Mouse (Mus musculus) embryonic facial prominence, embryonic 14.5 days (tissue): ENCODE data around the gene Rps28. TPM values are rescaled to one million over a fixed set of nuclear protein-coding genes. Genes with fewer than 3 reads are reported as not detected.
A peak's percentile ranks its signal among the peaks of the same experiment; 100 is the strongest.
"Not testable (repeated sequence)": the region's sequence is repeated elsewhere in the genome, so short reads cannot be mapped to it uniquely, and the experiment has no call there.

Source experiments
- ATAC-seq: fragments of 200-750 bp; cut with Nextera tagmentation; 2 replicates; pipeline ENCODE4 v1.8.0; 2017; ENCODE audit warnings: low read depth, moderate number of reproducible peaks, moderate TSS enrichment
- DNase-seq: peaks from one replicate; pipeline ENCODE4 v3.0.0-alpha.2; 2015; ENCODE audit warnings: low spot score
- H3K27ac ChIP-seq: fragments of 300-500 bp; sonication (generic); replicated peaks from 2 replicates; pipeline ENCODE4 v1.5.1; 2014; ENCODE audit warnings: low read depth, mild to moderate bottlenecking, low read length, moderate library complexity
- H3K27me3 ChIP-seq: fragments of 300-500 bp; sonication (generic); replicated peaks from 2 replicates; pipeline ENCODE4 v1.6.1; 2014; ENCODE audit warnings: low read length; ENCODE audit not compliant: control insufficient read depth, insufficient read depth
- H3K36me3 ChIP-seq: fragments of 300-500 bp; sonication (generic); 2 replicates; pipeline ENCODE4 v1.6.1; 2014; ENCODE audit warnings: low read length, mixed read lengths; ENCODE audit not compliant: control insufficient read depth, insufficient read depth
- H3K4me1 ChIP-seq: fragments of 300-500 bp; sonication (generic); 2 replicates; pipeline ENCODE4 v1.6.1; 2014; ENCODE audit warnings: antibody characterized with exemption, low read length; ENCODE audit not compliant: control insufficient read depth, insufficient read depth
- H3K4me2 ChIP-seq: fragments of 300-500 bp; sonication (generic); 2 replicates; pipeline ENCODE4 v1.6.1; 2014; ENCODE audit warnings: low read depth, mild to moderate bottlenecking, low read length, moderate library complexity, mixed read lengths
- H3K4me3 ChIP-seq: fragments of 300-500 bp; sonication (generic); 2 replicates; pipeline ENCODE4 v1.5.1; 2014; ENCODE audit warnings: low read depth, mild to moderate bottlenecking, low read length
- H3K9ac ChIP-seq: fragments of 300-500 bp; sonication (generic); 2 replicates; pipeline ENCODE4 v1.6.1; 2014; ENCODE audit warnings: low read depth, mild to moderate bottlenecking, low read length, moderate library complexity, mixed read lengths
- H3K9me3 ChIP-seq: fragments of 300-500 bp; sonication (generic); 2 replicates; pipeline ENCODE4 v1.6.1; 2016; ENCODE audit warnings: low read length; ENCODE audit not compliant: control insufficient read depth
- WGBS: fragments of 180-500 bp; shearing (Covaris S2); extraction: QIAGEN DNeasy Blood & Tissue Kit; methylation state at CpG from one replicate; pipeline ENCODE4 v1.1.7; 2014; 5-methylcytosine and 5-hydroxymethylcytosine counted together
- polyA plus RNA-seq: library from polyadenylated mRNA; unstranded; fragments of >200 nt; fragmentation: Nextera tagmentation; extraction: Ambion mirVana; gene quantifications from 2 replicates; pipeline ENCODE4 v1.2.1, GENCODE M21; 2014

Gene Rps28
- 1,198 and 1,307 TPM in 2 replicates for polyA plus RNA-seq

- no peaks in the 10 kb centered on the region for H3K9me3 ChIP-seq
- peaks cover 15% of the 10 kb centered on the region for H3K4me1 ChIP-seq
- under 1% methylated on average over 51 of the region's 51 CpGs for WGBS
- H3K27me3 ChIP-seq = no peaks in the 10 kb centered on the region
- DNase-seq = peak; percentile 97
- H3K4me2 ChIP-seq = peak within 1 kb of the TSS; percentile 74
- peaks cover 56% of the 10 kb centered on the region for H3K36me3 ChIP-seq
- peak; percentile 95 for ATAC-seq
- peak within 1 kb of the TSS; percentile 68 for H3K4me3 ChIP-seq
- H3K27ac ChIP-seq = peak within 1 kb of the TSS; percentile 95
- H3K9ac ChIP-seq = peak within 1 kb of the TSS; percentile 88
These were observed at the start of gene Rps28, which contains the start of gene Ndufa7 for GRCm38 (mm10) chr17:33824084-33824996. Gene Rps28 (minus strand): TSS chr17:33824562. Gene Ndufa7 (plus strand): TSS chr17:33824572.

GRCm38 (mm10) chr17:33873537-33873936 is 49.2 kb upstream of the Rps28 start, which contains the start of gene Gm7029:
Gene Gm7029 (plus strand): TSS chr17:33873837.
- not testable (repeated sequence) for H3K9ac ChIP-seq, ATAC-seq, H3K4me1 ChIP-seq, DNase-seq, H3K9me3 ChIP-seq, H3K27ac ChIP-seq, H3K27me3 ChIP-seq, H3K4me3 ChIP-seq, H3K4me2 ChIP-seq
- H3K36me3 ChIP-seq = peaks cover 11% of the 10 kb centered on the region
- no CpG with 5 or more reads among the region's 12 CpGs for WGBS

- no peak overlapping the region for H3K4me2 ChIP-seq
- H3K4me1 ChIP-seq = no peaks in the 10 kb centered on the region
- DNase-seq = peak; percentile 9
These were observed 41.1 kb upstream of the Rps28 start for GRCm38 (mm10) chr17:33865330-33866030.

GRCm38 (mm10) chr17:33857816-33858215 is 33.5 kb upstream of the Rps28 start:
- H3K9me3 ChIP-seq = no peaks in the 10 kb centered on the region
- DNase-seq (no peak), ATAC-seq (no peak)
- no peaks in the 10 kb centered on the region for H3K27me3 ChIP-seq
- H3K36me3 ChIP-seq = no peaks in the 10 kb centered on the region
- no peak overlapping the region for H3K4me2 ChIP-seq
- WGBS = 81% methylated on average over 4 of the region's 4 CpGs
- H3K27ac ChIP-seq = no peak overlapping the region
- H3K4me1 ChIP-seq = no peaks in the 10 kb centered on the region
- no peak overlapping the region for H3K9ac ChIP-seq
- H3K4me3 ChIP-seq = no peak overlapping the region

More at GRCm38 (mm10) chr17:33865330-33866030, 41.1 kb upstream of the Rps28 start:
- ATAC-seq = no peak
- H3K4me3 ChIP-seq = no peak overlapping the region
- H3K27ac ChIP-seq = no peak overlapping the region
- H3K9me3 ChIP-seq = no peaks in the 10 kb centered on the region
- no peaks in the 10 kb centered on the region for H3K27me3 ChIP-seq
- WGBS = 38% methylated on average over 9 of the region's 9 CpGs
- no peaks in the 10 kb centered on the region for H3K36me3 ChIP-seq
- H3K9ac ChIP-seq = no peak overlapping the region

- Histone ChIP-seq H3K4me2 (no peak overlapping the region), H3K27me3 (no peaks in the 10 kb centered on the region), H3K4me3 (no peak overlapping the region), H3K4me1 (no peaks in the 10 kb centered on the region), H3K27ac (no peak overlapping the region), H3K36me3 (peaks cover 15% of the 10 kb centered on the region), H3K9me3 (no peaks in the 10 kb centered on the region), H3K9ac (no peak overlapping the region)
- DNase-seq (no peak), ATAC-seq (no peak)
- 61% methylated on average over 1 of the region's 1 CpGs for WGBS
These were observed 27.0 kb upstream of the Rps28 start for GRCm38 (mm10) chr17:33851331-33851730.

DNA sequence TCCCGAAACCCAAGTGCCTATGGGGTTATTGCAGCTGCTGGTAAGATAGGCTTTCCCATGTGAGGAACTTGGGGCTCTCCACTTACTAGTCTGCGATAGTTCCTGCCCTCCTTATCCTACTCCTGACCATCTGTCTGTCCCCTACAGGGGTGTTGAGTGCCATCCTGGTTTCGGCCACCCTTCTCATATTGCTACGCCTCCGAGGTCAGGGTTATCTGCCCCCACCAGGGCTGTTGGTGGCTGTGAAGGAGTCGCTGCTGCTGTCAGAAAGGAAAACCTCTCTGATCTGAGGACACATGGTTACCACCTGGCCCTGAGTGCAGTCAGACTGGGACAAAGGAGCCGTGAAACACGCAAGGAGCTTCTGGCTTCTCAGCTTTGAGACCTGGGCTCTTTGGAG is 23.8 kb upstream of the Rps28 start:
- no peak overlapping the region for H3K4me2 ChIP-seq
- H3K9ac ChIP-seq = no peak overlapping the region
- no peak for DNase-seq
- peaks cover 15% of the 10 kb centered on the region for H3K36me3 ChIP-seq
- no peak overlapping the region for H3K4me3 ChIP-seq
- H3K9me3 ChIP-seq = no peaks in the 10 kb centered on the region
- no peaks in the 10 kb centered on the region; the same call in 1 of the 2 replicates for H3K4me1 ChIP-seq
- no peaks in the 10 kb centered on the region for H3K27me3 ChIP-seq
- ATAC-seq = no peak
- 75% methylated on average over 8 of the region's 8 CpGs for WGBS
- no peak overlapping the region for H3K27ac ChIP-seq

GRCm38 (mm10) chr17:33844196-33844595 is 19.8 kb upstream of the Rps28 start:
- Histone ChIP-seq H3K9me3 (no peaks in the 10 kb centered on the region), H3K27ac (no peak overlapping the region), H3K4me1 (no peaks in the 10 kb centered on the region; the same call in 1 of the 2 replicates), H3K27me3 (no peaks in the 10 kb centered on the region), H3K36me3 (peaks cover 26% of the 10 kb centered on the region), H3K4me3 (no peak overlapping the region), H3K9ac (peak overlapping the region; percentile 77; the same call in 1 of the 2 replicates), H3K4me2 (peak overlapping the region; percentile 78; the same call in 1 of the 2 replicates)
- 67% methylated on average over 1 of the region's 1 CpGs for WGBS
- no peak for ATAC-seq
- DNase-seq = no peak

DNA sequence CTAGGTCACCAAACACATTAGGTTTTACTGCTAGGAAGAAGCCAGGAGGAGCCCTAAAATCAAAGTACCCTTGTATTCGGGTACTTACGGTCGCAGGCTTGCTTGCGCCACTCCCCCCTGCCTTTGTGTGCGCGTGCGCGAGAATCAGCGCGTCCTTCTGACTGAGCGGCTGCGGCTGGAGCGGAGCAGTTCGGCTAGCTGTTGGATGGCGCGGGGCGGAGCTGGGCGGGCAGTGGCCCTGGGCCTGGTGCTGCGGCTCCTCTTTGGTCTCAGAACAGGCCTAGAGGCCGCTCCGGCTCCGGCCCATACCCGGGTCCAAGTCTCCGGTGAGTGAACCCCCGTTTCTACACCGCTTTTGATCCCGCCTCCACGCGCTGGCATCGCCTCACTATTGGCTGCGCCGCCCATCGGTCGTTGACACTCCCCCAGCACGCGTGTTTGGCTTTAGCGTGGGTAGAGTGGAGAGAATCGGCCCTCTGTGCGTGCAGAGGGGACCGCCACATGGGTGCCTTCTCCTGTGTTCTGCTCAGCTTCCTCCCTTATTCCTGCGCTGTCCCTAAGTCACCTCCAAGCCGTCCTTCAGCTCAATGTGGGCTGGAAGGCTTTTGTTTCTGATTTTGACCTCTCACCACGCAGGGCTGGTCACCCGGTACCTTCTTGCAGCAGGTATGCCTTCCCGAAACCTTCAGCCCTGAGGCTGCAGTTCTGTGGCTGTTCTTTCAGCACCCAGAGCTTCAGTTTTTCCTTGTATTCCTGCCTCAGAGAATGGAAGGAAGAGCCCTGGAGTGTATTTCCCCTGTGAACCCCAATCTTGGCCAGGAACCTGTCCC is 18.8 kb upstream of the Rps28 start, which contains the start of gene Cd320:
TSS of gene Cd320 (plus strand) at position 126 of the 830 bp plus-strand sequence.
- ATAC-seq = peak; percentile 94
- Histone ChIP-seq H3K4me3 (peak within 1 kb of the TSS; percentile 80), H3K4me2 (peak within 1 kb of the TSS; percentile 78), H3K27me3 (no peaks in the 10 kb centered on the region), H3K9me3 (no peaks in the 10 kb centered on the region), H3K36me3 (peaks cover 29% of the 10 kb centered on the region), H3K27ac (peak within 1 kb of the TSS; percentile 25; the same call in 1 of the 2 replicates), H3K9ac (peak within 1 kb of the TSS; percentile 77), H3K4me1 (no peaks in the 10 kb centered on the region; the same call in 1 of the 2 replicates)
- DNase-seq = peak; percentile 95
- WGBS = under 1% methylated on average over 43 of the region's 45 CpGs
